Mouse (Mus musculus): ENCODE data around the gene Pex14.
"Not testable (repeated sequence)": the region's sequence is repeated elsewhere in the genome, so short reads cannot be mapped to it uniquely, and the experiment has no call there.

Gene Pex14

GRCm38 (mm10) chr4:149103875-149104561, 4.3 kb upstream of the Pex14 start, which contains the start of gene Dffa:
Gene Dffa (plus strand): TSS chr4:149104146.
- peak; percentile 67 for DNase-seq (ENCODE audit: extremely low spot score, low read depth, low spot score)

DNA sequence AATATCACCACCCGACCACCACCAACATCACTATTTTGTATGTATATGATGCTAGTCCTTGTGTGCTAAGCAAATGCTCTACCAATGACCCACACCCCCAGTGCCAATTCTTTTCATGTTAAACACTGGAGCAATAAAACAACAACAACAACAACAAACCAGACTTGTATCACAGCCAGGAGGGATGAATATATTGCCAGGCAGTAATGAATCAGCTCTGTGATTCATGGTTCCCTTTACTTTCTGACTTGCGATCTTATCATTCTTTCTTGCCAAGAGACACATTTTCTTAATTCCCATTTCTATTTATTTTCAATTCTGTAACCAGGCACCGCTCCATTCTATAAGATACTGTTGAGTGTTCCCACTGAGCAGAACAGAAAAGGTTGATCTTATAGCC, 1.8 kb upstream of the Pex14 start:
- no peak for DNase-seq (ENCODE audit: extremely low spot score, low read depth, low spot score)

DNA sequence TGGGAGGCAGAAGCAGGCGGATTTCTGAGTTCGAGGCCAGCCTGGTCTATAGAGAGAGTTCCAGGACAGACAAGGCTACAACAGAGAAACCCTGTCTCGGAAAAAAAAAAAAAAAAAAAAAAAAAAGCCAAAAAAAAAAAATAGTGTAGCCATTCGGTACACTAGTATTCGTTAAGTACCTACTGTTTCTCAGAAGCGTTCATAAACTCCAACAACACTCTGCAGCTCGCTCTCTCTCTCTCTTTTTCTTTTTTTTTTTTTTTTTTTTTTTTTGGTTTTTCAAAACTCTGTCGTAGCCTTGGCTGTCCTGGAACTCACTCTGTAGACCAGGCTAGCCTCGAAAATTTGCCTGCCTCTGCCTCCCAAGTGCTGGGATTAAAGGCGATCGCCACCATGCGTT, 773 bp upstream of the Pex14 start:
- DNase-seq (ENCODE audit: extremely low spot score, low read depth, low spot score), result not testable (repeated sequence)

- no peak for DNase-seq (ENCODE audit: extremely low spot score, low read depth, low spot score)
These were observed 1.1 kb downstream of the Pex14 start for GRCm38 (mm10) chr4:149098571-149098970.

GRCm38 (mm10) chr4:149097956-149098355, 1.7 kb downstream of the Pex14 start:
- DNase-seq (ENCODE audit: extremely low spot score, low read depth, low spot score), result no peak

- no peak for DNase-seq (ENCODE audit: extremely low spot score, low read depth, low spot score)
These were observed 8.3 kb downstream of the Pex14 start for GRCm38 (mm10) chr4:149091364-149091763.

GRCm38 (mm10) chr4:149085381-149085780, 14.3 kb downstream of the Pex14 start:
- no peak for DNase-seq (ENCODE audit: extremely low spot score, low read depth, low spot score)

GRCm38 (mm10) chr4:149081528-149081927, 18.1 kb downstream of the Pex14 start:
- DNase-seq (ENCODE audit: extremely low spot score, low read depth, low spot score), result no peak

DNA sequence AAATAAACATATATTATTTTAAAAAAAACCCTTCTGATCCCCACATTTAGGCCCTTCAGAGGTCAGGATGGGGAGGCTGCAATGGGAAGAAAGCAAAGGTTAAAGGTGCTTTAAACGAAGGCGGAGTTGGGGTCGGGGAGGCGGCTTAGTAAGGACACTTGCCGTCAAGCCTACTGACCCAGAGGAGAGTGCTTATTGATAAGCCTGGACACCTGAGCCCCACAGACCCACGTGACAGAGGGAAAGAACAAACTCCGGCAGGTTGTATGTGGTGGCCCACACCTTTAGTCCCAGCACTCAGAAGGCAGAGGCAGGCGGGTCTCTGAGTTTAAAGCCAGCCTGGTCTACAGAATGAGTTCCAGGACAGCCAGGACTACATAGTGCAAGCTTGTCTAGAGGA, 19.6 kb downstream of the Pex14 start:
- no peak for DNase-seq (ENCODE audit: extremely low spot score, low read depth, low spot score)

DNA sequence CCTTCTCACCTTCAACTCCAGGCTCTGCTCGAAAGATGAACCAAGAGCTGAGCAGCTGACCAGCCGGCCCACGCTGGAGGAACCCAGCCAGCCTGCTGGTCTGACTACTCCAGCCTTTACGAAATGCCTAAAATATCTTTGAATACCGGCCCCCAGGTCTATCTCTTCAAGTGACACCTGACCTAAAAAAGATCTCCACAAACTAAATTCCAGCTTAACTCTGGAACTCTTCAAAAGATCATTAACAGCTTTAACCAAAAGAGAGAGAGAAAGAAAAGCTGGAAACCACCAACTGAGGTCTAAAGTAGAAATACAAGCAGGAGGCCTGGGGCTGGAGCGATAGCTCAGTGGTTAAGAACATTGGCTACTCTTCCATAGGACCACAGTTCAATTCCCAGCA, 20.0 kb downstream of the Pex14 start:
- DNase-seq (ENCODE audit: extremely low spot score, low read depth, low spot score), result no peak

- no peak for DNase-seq (ENCODE audit: extremely low spot score, low read depth, low spot score)
These were observed 21.4 kb downstream of the Pex14 start for GRCm38 (mm10) chr4:149078261-149078660.

- DNase-seq (ENCODE audit: extremely low spot score, low read depth, low spot score), result peak; percentile 60
These were observed 23.7 kb downstream of the Pex14 start for GRCm38 (mm10) chr4:149075871-149076575.

GRCm38 (mm10) chr4:149075073-149075472, 24.6 kb downstream of the Pex14 start:
- DNase-seq (ENCODE audit: extremely low spot score, low read depth, low spot score), result no peak

DNA sequence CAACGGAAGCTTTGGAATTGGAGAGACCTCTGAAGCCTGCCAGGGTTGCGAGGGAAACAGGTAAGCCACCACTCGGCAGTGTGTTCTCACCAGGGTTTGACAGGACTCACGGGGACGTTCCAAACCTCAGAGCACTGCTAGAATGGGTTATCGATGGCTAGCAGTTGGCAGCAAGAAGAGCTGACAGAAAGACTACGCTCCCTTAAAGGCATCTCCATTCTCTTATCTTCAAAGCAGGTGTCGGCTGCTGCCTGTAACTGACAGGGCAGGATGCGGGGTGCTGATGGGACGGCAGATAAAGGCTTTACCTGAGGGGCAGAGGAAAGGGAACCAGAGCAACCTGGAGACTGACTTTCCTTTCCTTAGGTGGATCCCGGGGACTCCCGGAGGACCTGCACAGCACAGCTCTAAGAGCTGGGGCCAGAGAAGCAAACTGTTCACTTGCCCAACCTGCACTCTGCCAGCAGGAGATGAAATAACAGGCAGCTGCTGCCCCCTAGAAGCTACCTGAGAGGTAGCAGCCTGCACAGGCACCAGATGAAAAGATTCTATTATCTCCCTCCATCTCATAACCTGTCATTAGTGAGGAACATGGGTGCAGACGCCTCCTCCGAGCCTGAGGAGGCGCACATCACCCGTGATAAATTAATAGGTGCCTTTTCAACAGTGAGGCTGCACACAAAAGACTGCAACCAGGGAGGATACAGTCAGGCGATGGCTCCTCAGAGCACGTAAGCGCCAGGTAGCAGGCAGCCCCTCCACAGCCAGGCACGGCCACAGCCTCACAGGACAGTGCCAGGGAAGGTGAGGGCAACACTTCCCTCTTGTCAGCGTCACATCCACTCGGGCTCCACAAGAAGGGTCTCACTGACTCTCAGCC, 32.8 kb downstream of the Pex14 start:
- DNase-seq (ENCODE audit: extremely low spot score, low read depth, low spot score), result no peak

DNA sequence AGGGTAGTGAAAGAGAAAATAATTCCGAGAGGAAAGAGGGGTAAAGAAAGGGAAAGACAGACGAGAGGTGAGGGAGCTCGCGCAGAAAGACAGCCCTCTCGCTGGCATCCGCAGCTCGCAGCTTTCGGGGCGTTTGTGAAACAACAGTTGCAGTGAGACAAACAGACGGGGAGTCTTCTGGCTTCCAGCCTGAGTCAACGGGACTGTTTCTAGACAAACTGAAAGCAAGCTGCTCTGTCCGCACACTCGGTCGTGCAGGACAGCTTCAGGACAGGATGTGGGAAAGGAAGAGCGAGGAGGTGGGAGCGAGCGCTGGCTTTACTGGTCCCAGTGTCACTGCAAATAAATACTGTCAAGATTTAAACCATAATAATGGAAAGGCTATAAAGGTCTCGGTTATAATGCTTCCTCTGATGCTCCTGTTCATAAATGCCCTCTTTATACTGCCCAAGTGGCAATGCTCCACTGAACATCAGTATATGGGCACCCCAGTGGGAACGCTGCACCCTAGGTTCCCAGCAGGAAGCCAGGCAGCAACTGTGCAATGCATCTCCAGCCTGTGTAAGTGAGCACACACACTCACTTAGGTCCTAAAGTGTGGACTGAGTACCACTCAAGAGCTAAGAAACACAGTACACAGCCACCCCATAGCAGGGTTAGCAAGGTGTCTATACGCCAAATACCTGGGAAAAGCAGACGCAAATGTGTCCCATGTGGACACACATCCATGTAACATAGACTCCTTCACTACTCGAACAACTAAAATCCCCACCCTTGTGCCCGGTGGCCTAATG, 35.4 kb downstream of the Pex14 start:
- DNase-seq (ENCODE audit: extremely low spot score, low read depth, low spot score), result no peak

GRCm38 (mm10) chr4:149062406-149063318, 37.0 kb downstream of the Pex14 start:
- no peak for DNase-seq (ENCODE audit: extremely low spot score, low read depth, low spot score)

DNA sequence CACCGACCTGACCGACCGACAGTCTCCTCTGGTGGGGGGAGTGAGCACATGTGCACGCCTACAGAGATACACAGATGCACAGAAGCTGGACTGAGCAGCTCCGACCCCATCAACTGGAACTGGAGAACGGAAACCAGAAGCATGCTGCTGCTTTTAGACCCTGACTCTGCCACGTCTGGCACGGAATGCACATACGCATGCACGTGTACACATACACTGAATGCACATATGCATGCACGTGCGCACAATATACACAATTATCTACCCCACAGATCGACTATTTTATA, 38.3 kb downstream of the Pex14 start:
- no peak for DNase-seq (ENCODE audit: extremely low spot score, low read depth, low spot score)

- DNase-seq (ENCODE audit: extremely low spot score, low read depth, low spot score), result no peak
These were observed 38.9 kb downstream of the Pex14 start for GRCm38 (mm10) chr4:149060621-149061431.

DNA sequence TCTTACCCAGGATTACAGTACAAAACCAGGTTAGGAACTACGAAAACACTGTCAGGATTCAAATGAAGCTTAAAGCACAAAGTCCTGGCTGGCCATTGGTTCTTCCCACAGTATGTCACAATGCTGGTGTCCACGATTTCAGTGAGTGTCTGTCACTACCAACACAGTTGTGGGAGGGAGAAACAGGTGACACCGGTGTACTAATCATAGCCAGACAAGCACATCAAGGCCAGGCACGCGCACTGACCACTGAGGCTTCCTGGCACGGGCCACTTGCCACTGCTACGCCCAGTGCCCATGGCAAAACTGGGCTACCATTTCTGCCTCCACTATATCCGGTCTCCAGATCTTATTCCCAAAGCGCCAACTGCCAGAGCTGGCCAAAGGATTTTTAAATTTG, 40.0 kb downstream of the Pex14 start:
- DNase-seq (ENCODE audit: extremely low spot score, low read depth, low spot score), result no peak

All from hindlimb bud, embryonic 11.5 days (tissue).